Mouse (Mus musculus): Measurements from ENCODE around the gene Zc3h4.
"Not testable (repeated sequence)": the region's sequence is repeated elsewhere in the genome, so short reads cannot be mapped to it uniquely, and the experiment has no call there.

- not testable (repeated sequence) for TF ChIP-seq CTCF, EP300 (IDR thresholded peaks at IDR 0.05; ENCODE audit: low read depth)
These were observed 10.8 kb upstream of the Zc3h4 start for GRCm38 (mm10) chr7:16389942-16390341.

All from liver, postnatal 0 days (tissue).